Mouse (Mus musculus) CH12.LX (cell line): Measurements from ENCODE around the gene Whrn. TPM values are rescaled to one million over a fixed set of nuclear protein-coding genes. Genes with fewer than 3 reads are reported as not detected.

ENCODE experiments used
- DNase-seq: peaks from one replicate; pipeline ENCODE4 v3.0.0-alpha.2; 2013; ENCODE audit errors: extremely low read depth
- H3K27ac ChIP-seq: 2 replicates; pipeline ENCODE4 v1.5.1; 2012; ENCODE audit warnings: low read depth, mild to moderate bottlenecking, control low read depth, moderate library complexity; ENCODE audit not compliant: insufficient read depth
- H3K27me3 ChIP-seq: replicated peaks from 2 replicates; pipeline ENCODE3; 2012; ENCODE audit warnings: inconsistent platforms
- H3K36me3 ChIP-seq, 2 experiments: replicated peaks in 1 of 2; 2 replicates each; pipeline versions ENCODE3 to v1.6.1; 2012; ENCODE audit warnings: inconsistent platforms in 1 of 2, low read length in 1 of 2, mild to moderate bottlenecking in 1 of 2, mixed read lengths in 1 of 2, moderate library complexity in 1 of 2; ENCODE audit not compliant: control insufficient read depth in 1 of 2, insufficient read depth in 1 of 2
- H3K4me1 ChIP-seq, 2 experiments: 2 replicates each; pipeline ENCODE4 v1.6.1; 2012; ENCODE audit warnings: inconsistent platforms in 1 of 2, moderate library complexity in 1 of 2; ENCODE audit not compliant: insufficient read depth in 2 of 2, control insufficient read depth in 1 of 2
- H3K4me2 ChIP-seq: 2 replicates; pipeline ENCODE4 v1.6.1; 2012; ENCODE audit warnings: low read depth, mild to moderate bottlenecking, control low read depth; ENCODE audit not compliant: poor library complexity, insufficient read depth, severe bottlenecking
- H3K4me3 ChIP-seq, 3 experiments: fragments of 150-350 bp in 1 of 3; sonication (generic) in 1 of 3; replicated peaks in 1 of 3; 2 replicates each; pipeline versions ENCODE3 to v1.5.1; 2011 to 2012; ENCODE audit warnings: low read depth in 2 of 3, low read length in 2 of 3, mild to moderate bottlenecking in 2 of 3, moderate library complexity in 2 of 3, control low read depth in 1 of 3, improper control_type of control experiment in 1 of 3, inconsistent platforms in 1 of 3, mixed read lengths in 1 of 3; ENCODE audit not compliant: poor library complexity in 1 of 3
- H3K79me2 ChIP-seq: replicated peaks from 2 replicates; pipeline ENCODE4 v1.6.1; 2012; ENCODE audit warnings: mild to moderate bottlenecking, moderate library complexity; ENCODE audit not compliant: control insufficient read depth, poor library complexity, insufficient read depth, severe bottlenecking; ENCODE audit errors: extremely low read depth
- H3K9ac ChIP-seq: 2 replicates; pipeline ENCODE4 v1.6.1; 2012; ENCODE audit warnings: low read depth, mild to moderate bottlenecking, control low read depth, moderate library complexity; ENCODE audit not compliant: insufficient read depth
- H3K9me3 ChIP-seq: replicated peaks from 2 replicates; pipeline ENCODE3; 2012; ENCODE audit warnings: low read length, inconsistent platforms, mixed read lengths
- BHLHE40 ChIP-seq: IDR thresholded peaks from 2 replicates; pipeline ENCODE4 v1.6.1; 2011; ENCODE audit warnings: mild to moderate bottlenecking, low read depth, low read length, improper control_type of control experiment
- E2F4 ChIP-seq: IDR thresholded peaks from 2 replicates; pipeline ENCODE4 v1.6.1; 2011; ENCODE audit warnings: low read depth, low read length, improper control_type of control experiment; ENCODE audit not compliant: insufficient replicate concordance
- ELF1 ChIP-seq: IDR thresholded peaks from 2 replicates; pipeline ENCODE4 v1.6.1; 2014; ENCODE audit warnings: low read depth, mild to moderate bottlenecking, inconsistent platforms, low read length, improper control_type of control experiment
- EP300 ChIP-seq: IDR thresholded peaks from 2 replicates; pipeline ENCODE4 v1.6.1; 2011; ENCODE audit warnings: low read length, improper control_type of control experiment
- ETS1 ChIP-seq: conservative IDR thresholded peaks from 2 replicates; pipeline ENCODE4 v1.6.1; 2012; ENCODE audit warnings: low read depth, mild to moderate bottlenecking, inconsistent platforms, low read length, improper control_type of control experiment, moderate library complexity
- HCFC1 ChIP-seq: IDR thresholded peaks from 2 replicates; pipeline ENCODE4 v1.6.1; 2012; ENCODE audit warnings: low read depth, mild to moderate bottlenecking, inconsistent platforms, low read length, improper control_type of control experiment
- IRF4 ChIP-seq: IDR thresholded peaks from 2 replicates; pipeline ENCODE4 v1.6.1; 2014; ENCODE audit warnings: low read depth, mild to moderate bottlenecking, inconsistent platforms, low read length, improper control_type of control experiment
- JUN ChIP-seq: IDR thresholded peaks from 2 replicates; pipeline ENCODE4 v1.6.1; 2011; ENCODE audit warnings: low read depth, mild to moderate bottlenecking, low read length, improper control_type of control experiment, moderate library complexity; ENCODE audit not compliant: insufficient read depth
- JUND ChIP-seq: conservative IDR thresholded peaks from 2 replicates; pipeline ENCODE4 v1.6.1; 2011; ENCODE audit warnings: low read depth, low read length, improper control_type of control experiment
- MAFK ChIP-seq: IDR thresholded peaks from 2 replicates; pipeline ENCODE4 v1.6.1; 2011; ENCODE audit warnings: low read length, improper control_type of control experiment; ENCODE audit not compliant: insufficient replicate concordance
- MAX ChIP-seq: IDR thresholded peaks from 2 replicates; pipeline ENCODE4 v1.6.1; 2011; ENCODE audit warnings: low read length, improper control_type of control experiment
- MAZ ChIP-seq: IDR thresholded peaks from 2 replicates; pipeline ENCODE4 v1.6.1; 2012; ENCODE audit warnings: low read depth, mild to moderate bottlenecking, inconsistent platforms, low read length, improper control_type of control experiment, moderate library complexity
- MXI1 ChIP-seq: IDR thresholded peaks from 2 replicates; pipeline ENCODE4 v1.6.1; 2011; ENCODE audit warnings: mild to moderate bottlenecking, low read depth, low read length, improper control_type of control experiment
- MYC ChIP-seq: IDR thresholded peaks from 2 replicates; pipeline ENCODE4 v1.6.1; 2011; ENCODE audit warnings: low read depth, mild to moderate bottlenecking, improper control_type of control experiment, low read length
- NELFE ChIP-seq: IDR thresholded peaks from 2 replicates; pipeline ENCODE4 v1.6.1; 2011; ENCODE audit warnings: low read depth, low read length, improper control_type of control experiment
- POLR2A ChIP-seq: IDR thresholded peaks from 2 replicates; pipeline ENCODE4 v1.6.1; 2011; ENCODE audit warnings: low read depth, mild to moderate bottlenecking, improper control_type of control experiment, low read length
- RAD21 ChIP-seq: IDR thresholded peaks from 2 replicates; pipeline ENCODE4 v1.6.1; 2011; ENCODE audit warnings: low read depth, mild to moderate bottlenecking, low read length, improper control_type of control experiment, moderate library complexity
- RCOR1 ChIP-seq: conservative IDR thresholded peaks from 2 replicates; pipeline ENCODE4 v1.6.1; 2012; ENCODE audit warnings: low read depth, mild to moderate bottlenecking, inconsistent platforms, low read length, improper control_type of control experiment
- SIN3A ChIP-seq: IDR thresholded peaks from 2 replicates; pipeline ENCODE4 v1.6.1; 2012; ENCODE audit warnings: low read length, improper control_type of control experiment, inconsistent platforms
- TCF12 ChIP-seq: IDR thresholded peaks from 2 replicates; pipeline ENCODE4 v1.6.1; 2014; ENCODE audit warnings: low read depth, mild to moderate bottlenecking, inconsistent platforms, low read length, improper control_type of control experiment
- USF1 ChIP-seq: IDR thresholded peaks from 2 replicates; pipeline ENCODE4 v1.6.1; 2014; ENCODE audit warnings: low read depth, mild to moderate bottlenecking, inconsistent platforms, low read length, improper control_type of control experiment
- ZC3H11A ChIP-seq: IDR thresholded peaks from 2 replicates; pipeline ENCODE4 v1.6.1; 2012; ENCODE audit warnings: low read depth, mild to moderate bottlenecking, inconsistent platforms, low read length, improper control_type of control experiment
- ZKSCAN1 ChIP-seq: IDR thresholded peaks from 2 replicates; pipeline ENCODE4 v1.6.1; 2012; ENCODE audit warnings: low read depth, inconsistent platforms, low read length, improper control_type of control experiment, borderline replicate concordance
- ZNF384 ChIP-seq: IDR thresholded peaks from 2 replicates; pipeline ENCODE4 v1.6.1; 2012; ENCODE audit warnings: low read depth, low read length, improper control_type of control experiment, inconsistent platforms
- dilution Hi-C: fragments of 300-500 bp; cut with MboI; formaldehyde crosslinking; loops from 2 replicates; pipeline ENCODE4 v1.14.3; 2020; ENCODE audit warnings: low sequenced_read_pairs; ENCODE audit not compliant: extremely low pct_unique_long_range_greater_than_20kb, extremely low pct_ligation_motif_present
- in situ Hi-C: fragments of 300-500 bp; cut with MboI; formaldehyde crosslinking; loops from 3 replicates; pipeline ENCODE4 v1.14.3; 2019; ENCODE audit warnings: low sequenced_read_pairs, low pct_ligation_motif_present, low pct_unique_long_range_greater_than_20kb, mixed read lengths
- polyA plus RNA-seq: library from polyadenylated mRNA; unstranded; fragments of >175 nt; gene quantifications from 2 replicates; pipeline ENCODE4 v1.2.1, GENCODE M21; 2012; ENCODE audit warnings: low read depth; ENCODE audit not compliant: insufficient read length
- total RNA-seq, 2 experiments: library from RNA; depleted of rRNA; stranded (reverse); fragments of 300-350 nt in 1 of 2; fragments of >200 nt in 1 of 2; gene quantifications; 2 replicates each; pipeline ENCODE4 v1.2.3; 2012 to 2014

Whrn gene
- total and polyA plus RNA-seq, 3 experiments: 0.99 to 9.4 (median 4.5) TPM

GRCm38 (mm10) chr4:63474439-63474838, 21.4 kb downstream of the Whrn start:
- in situ Hi-C loops (no loop called here), dilution Hi-C loops (no loop called here)
- Histone ChIP-seq H3K36me3 (peaks cover 0 to 19% of the 10 kb centered on the region in 2 experiments), H3K27me3 (no peaks in the 10 kb centered on the region), H3K4me1 (peaks cover 10 to 68% of the 10 kb centered on the region in 2 experiments), H3K4me2 (no peak overlapping the region), H3K9ac (no peak overlapping the region), H3K79me2 (no peaks in the 10 kb centered on the region), H3K9me3 (no peaks in the 10 kb centered on the region), H3K4me3 (no peak overlapping the region), H3K27ac (no peak overlapping the region)
- 0 out of 2 replicates have a peak, but pooled peaks have one; percentile 16 for TF ChIP-seq ETS1
- TF ChIP-seq HCFC1: no peak
- TF ChIP-seq ZNF384: 0 out of 2 replicates have a peak, but pooled peaks have one; percentile 18
- no peak for DNase-seq

- peaks cover 0 to 22% of the 10 kb centered on the region in 2 experiments; a peak in 2 of 4 replicates for H3K4me1 ChIP-seq
- dilution Hi-C loops (no loop called here), in situ Hi-C loops (no loop called here)
- H3K27me3 ChIP-seq: no peaks in the 10 kb centered on the region
- no peak overlapping the region for H3K4me2 ChIP-seq
- no peak for TF ChIP-seq MAZ
- no peak for TF ChIP-seq ZC3H11A
- TF ChIP-seq BHLHE40: no peak
- TF ChIP-seq MYC: no peak
- TF ChIP-seq ZNF384: no peak
- no peak for TF ChIP-seq MAX
- TF ChIP-seq JUN: no peak
- H3K9me3 ChIP-seq: no peaks in the 10 kb centered on the region
- no peak overlapping the region for H3K9ac ChIP-seq
- DNase-seq: no peak
- no peak overlapping the region for H3K4me3 ChIP-seq
- H3K27ac ChIP-seq: no peak overlapping the region
- H3K36me3 ChIP-seq: peaks cover 0 to 32% of the 10 kb centered on the region in 2 experiments
- H3K79me2 ChIP-seq: no peaks in the 10 kb centered on the region
These were observed 28.5 kb downstream of the Whrn start for GRCm38 (mm10) chr4:63467338-63467737.

DNA sequence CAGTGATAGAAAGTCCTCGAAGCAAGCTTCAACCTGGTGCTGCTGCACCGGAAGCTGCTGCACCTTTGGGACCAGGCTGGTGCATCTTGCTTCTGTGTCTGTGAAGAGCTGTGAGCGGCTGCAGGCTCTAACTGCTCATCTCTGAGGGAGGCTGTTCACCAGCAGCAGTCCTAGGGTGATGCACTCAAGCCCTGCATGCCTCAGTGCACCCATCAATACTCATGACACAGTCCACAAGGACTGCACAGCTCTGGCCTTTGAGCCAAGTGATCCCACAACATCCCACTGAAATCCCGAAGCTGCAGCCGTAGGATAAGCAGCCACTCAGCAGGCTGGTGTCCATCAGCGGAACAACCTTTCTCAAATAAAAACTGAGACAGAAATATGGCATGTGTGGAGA, 29.6 kb downstream of the Whrn start:
- no peak for TF ChIP-seq MXI1
- TF ChIP-seq ZNF384: no peak
- TF ChIP-seq USF1: no peak
- TF ChIP-seq ELF1: no peak
- TF ChIP-seq IRF4: no peak
- TF ChIP-seq JUND: no peak
- TF ChIP-seq RAD21: no peak
- no peak for TF ChIP-seq ZKSCAN1
- no peak for TF ChIP-seq MAX
- no peak for TF ChIP-seq ZC3H11A
- no peak for TF ChIP-seq EP300
- TF ChIP-seq SIN3A: no peak
- TF ChIP-seq MAZ: no peak
- no peak for TF ChIP-seq POLR2A
- TF ChIP-seq NELFE: no peak
- no peak for TF ChIP-seq TCF12
- no peak for TF ChIP-seq E2F4
- no peak for TF ChIP-seq RCOR1
- no peak for TF ChIP-seq MAFK
- dilution Hi-C loops: no loop called here
- H3K4me3 ChIP-seq: no peak overlapping the region

More for the DNA sequence above, 29.6 kb downstream of the Whrn start:
- H3K4me1 ChIP-seq: peaks cover 2 to 31% of the 10 kb centered on the region in 2 experiments; a peak in 2 of 4 replicates
- peaks cover 0 to 31% of the 10 kb centered on the region in 2 experiments for H3K36me3 ChIP-seq
- in situ Hi-C loops: no loop called here
- H3K9ac ChIP-seq: no peak overlapping the region
- no peak for DNase-seq
- H3K9me3 ChIP-seq: no peaks in the 10 kb centered on the region
- no peak overlapping the region for H3K4me2 ChIP-seq
- no peaks in the 10 kb centered on the region for H3K27me3 ChIP-seq
- no peaks in the 10 kb centered on the region for H3K79me2 ChIP-seq
- H3K27ac ChIP-seq: no peak overlapping the region
